Mouse (Mus musculus) thymus, postnatal 0 days (tissue): ENCODE results near the gene Kcnc2. TPM values are rescaled to one million over a fixed set of nuclear protein-coding genes. Genes with fewer than 3 reads are reported as not detected.
"Not testable (repeated sequence)": the region's sequence is repeated elsewhere in the genome, so short reads cannot be mapped to it uniquely, and the experiment has no call there.

Experiments
- DNase-seq: peaks from one replicate; pipeline ENCODE4 v3.0.0-alpha.2; 2015; ENCODE audit warnings: low spot score
- polyA plus RNA-seq: library from polyadenylated mRNA; unstranded; fragments of >200 nt; fragmentation: Nextera tagmentation; extraction: Ambion mirVana; gene quantifications from 2 replicates; pipeline ENCODE4 v1.2.1, GENCODE M21; 2015

The Kcnc2 gene
- polyA plus RNA-seq: 0.08 TPM in 2 replicates

DNA sequence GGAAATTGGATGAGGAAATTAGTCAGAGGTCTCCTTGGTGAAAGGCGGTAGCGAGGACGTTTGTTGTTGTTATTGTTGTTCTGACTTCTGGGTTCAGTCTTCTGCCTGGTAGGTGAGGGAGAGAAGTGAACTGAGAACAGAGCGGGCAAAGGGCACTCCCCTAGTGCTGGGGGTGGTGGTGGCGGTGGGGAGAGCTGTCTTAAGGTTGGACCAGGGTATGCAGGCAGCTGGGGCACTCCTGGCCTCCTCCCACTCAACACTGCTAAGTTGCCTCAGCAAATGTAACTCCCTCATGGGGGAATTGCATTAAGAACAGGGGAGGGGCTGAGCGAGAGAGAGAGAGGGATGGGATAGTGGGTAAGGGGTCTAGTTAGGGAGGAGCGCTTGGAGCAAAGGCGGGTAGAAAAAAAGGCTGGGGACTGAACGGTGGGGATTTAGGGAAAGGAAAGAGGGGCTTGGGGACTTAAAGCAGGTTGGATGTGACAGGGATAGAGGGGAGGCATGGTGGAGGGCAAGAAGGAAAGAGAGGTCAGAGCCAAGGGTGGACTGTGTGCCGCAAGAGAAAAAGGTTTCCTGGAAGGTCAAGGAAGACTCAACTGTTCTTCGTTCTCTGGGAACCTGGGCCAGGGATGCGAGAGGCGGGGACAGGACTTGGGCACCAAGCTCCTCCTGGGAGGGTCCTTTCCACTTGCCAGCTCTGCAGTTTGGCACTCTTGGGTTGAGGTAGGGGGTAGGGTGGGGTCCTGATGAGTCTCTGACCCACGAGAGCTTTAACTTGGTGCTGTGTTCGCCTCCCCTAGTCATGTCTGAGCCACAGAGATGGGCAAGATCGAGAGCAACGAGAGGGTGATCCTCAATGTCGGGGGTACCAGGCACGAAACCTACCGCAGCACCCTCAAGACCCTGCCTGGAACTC, at the start of gene Kcnc2:
Gene Kcnc2, plus strand, starts transcription at position 235 of the 916 bp plus-strand sequence.
- DNase-seq: no peak

DNA sequence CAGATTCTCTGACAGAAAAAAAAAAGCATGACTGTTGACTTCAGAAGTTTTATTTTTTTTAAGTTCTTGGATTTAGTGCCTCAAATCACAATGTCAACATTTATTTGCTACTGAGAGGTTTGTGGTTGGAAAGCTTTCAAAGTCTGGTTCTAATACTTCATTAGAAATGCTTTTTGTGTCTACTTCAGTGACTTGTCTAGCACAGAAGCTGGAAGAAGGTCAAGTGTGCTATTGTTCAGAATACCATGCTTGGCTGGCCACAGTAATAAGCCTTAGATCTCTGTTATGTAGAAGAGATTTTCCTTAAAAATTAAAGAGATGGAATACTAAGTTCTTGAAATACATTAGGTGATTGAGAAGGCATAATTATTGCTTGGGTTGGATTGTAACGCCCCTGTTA, 43.8 kb upstream of the Kcnc2 start:
- DNase-seq: no peak

DNA sequence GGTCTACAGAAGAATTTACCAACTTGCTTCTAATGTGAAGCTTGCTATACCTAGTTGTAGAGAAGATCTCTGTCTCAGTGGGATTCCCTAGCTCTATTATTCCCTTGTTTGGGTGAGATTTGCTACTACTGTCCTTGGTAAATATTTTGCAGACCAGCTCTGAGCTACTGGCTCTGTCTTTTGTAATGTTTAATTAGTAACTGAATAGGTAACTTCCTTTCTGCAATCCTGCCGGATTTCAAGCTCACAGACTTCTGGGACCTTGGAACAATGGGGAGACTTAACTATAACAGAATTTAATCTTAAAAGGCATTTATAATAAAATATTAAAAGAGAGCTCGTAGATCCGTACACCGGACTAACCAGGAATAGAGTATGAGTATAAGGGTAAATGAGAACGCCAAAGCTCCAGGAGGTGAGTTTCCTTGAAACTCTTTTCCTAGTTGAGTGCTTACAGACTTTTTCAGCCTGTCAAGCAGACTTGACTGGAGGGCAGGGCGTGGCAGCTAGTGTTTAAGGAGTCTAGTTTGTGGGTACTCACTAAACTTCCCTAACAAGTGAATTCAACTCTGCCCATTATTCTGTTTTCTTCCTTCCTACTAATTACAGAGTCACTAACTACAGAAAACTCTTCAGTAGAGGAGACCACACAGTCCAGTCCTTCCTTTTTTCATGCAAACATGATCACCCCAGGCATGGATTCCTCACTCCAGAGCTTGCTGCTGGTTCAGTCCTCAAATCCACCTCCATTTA, 41.7 kb upstream of the Kcnc2 start:
- not testable (repeated sequence) for DNase-seq

DNA sequence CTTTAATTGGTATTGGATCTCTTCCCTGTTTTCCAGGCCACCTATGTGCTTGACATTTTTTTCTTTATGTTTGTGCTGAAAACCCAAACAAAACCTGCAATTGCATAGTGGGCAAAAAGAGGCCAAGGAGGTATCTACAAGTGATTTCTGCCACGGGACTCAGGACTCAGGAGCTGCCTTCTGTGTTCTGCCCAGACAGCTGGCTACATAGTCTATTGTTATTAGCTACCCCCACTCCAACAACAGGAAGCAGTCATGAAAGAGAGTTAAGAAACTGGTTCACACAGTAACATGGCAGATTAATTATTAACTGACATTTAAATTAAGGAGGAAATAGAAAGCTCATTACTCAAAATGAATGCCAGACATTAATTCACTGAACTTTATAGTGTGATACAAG, 38.2 kb upstream of the Kcnc2 start:
- DNase-seq: not testable (repeated sequence)

DNA sequence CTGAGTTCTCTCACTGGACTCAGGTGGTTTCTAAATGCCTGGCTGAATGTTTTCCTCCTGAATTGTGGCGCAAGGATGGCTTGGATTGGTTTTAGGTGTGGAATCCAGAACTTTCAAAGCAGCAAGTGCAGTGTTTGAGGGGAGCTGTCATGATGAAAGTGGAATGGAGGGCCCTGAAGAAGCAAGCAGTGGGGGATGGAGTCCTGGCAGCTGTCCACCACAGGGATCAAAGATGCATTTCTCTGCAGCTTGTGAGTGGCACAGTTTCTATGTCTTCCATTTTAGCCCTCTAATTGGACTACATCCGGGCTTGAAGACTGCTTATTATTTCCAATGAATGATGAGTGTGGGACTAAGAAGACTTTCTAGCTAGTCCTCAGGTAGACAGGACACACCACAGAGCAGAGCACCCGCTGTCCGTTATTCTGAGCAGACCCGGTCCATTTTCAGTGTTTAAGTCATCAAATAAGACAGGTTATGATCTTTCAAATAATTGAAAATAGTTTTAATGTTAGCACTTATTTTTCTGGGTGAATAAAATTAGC, 35.5 kb upstream of the Kcnc2 start:
- DNase-seq: not testable (repeated sequence)

DNA sequence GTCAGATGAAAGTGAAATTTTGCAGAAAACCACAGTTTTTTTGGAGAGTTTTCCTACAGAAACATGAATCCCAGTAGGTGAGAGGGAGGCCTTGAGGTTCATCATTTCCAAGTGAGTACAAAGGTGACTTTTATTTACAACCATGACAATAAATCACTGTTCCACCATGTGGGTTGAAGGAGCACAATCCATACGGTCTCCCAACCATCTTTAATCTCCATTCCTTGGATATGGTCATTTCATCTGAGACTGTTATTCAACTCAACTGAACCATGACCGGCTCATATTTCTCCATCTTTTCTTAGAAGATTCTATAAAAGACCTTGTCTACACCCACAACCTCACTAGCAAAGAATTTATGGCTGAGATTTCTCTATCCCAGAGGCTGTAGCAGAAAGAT, 22.6 kb upstream of the Kcnc2 start:
- DNase-seq: no peak

DNA sequence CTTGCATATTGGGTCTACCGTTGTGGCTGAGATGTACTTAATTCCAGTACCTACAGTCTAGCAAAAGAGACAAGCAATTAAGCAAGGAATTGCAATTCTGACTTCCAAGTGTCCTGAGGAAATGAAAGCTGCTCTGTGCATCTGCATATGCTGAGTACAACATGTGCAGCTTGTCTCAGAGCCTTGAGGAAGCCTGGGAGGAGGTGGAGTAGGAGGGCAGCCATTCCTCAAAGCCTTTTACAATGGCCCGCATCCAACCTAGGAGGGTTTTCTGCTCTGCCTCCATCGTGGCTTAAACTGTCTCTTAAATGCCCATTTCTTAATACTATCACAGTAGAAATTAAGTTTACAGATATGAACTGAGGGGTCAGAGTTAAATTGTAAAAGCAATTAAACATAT, 7.5 kb upstream of the Kcnc2 start:
- no peak for DNase-seq

DNA sequence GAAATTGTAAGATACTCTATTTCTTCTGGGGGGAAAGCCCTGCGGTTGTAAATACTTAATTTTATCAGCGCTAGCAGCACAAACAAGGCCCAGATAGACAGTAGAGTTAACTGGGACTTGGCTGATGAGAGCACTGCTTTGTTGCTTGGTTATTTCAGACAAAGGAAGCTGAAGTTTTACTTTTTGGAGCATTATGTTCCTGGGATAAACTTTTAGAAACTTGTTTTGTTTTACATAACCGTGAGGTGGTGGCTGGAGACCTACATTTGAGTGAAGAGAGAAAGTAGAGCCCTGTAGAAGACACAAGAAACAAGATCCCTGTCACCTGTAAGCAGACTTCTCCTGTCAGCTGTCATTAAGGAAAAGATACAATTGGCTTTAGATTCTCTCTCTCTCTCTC, 1.4 kb upstream of the Kcnc2 start:
- no peak for DNase-seq

DNA sequence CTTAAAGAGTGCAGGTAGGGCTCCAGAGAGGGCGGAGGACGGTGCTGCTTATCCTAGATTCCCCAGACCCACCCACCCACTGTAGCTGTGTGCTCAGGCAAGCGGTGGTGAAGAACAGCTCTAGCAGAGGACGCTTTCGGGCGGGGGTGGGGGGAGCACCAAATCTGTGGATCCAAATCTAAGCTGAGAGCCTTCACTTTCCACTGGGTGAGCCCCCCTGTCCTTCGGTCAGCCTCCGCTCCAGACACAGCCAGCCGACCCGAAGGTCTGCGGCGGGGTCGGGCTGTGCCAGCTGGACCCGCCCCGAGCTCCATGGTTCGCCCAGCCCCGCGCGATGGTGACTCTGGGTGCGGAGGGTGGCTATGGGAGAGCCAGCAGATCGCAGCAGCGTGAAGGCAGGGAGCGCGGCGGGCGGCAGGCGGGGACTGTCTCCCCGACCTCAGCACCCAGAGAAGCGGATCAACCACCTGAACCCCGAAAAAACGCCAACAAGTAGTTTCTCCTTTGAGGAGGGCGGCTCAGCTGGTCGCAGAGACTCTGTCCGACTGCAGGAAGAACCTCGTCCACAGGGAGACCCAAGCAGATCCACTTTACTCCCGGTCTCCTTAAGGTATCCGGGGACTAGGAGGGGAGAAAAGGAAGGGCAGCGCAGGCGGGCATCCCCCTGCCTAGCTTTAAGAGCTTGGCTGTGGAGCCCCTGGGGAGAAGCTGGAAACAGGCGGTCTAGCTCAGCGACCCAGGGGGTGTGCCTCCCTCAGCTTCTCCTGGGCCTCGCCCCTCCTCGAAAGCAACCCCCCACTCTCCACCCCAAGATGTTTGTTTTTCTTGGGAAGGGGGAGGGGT, 761 bp upstream of the Kcnc2 start:
- no peak for DNase-seq

DNA sequence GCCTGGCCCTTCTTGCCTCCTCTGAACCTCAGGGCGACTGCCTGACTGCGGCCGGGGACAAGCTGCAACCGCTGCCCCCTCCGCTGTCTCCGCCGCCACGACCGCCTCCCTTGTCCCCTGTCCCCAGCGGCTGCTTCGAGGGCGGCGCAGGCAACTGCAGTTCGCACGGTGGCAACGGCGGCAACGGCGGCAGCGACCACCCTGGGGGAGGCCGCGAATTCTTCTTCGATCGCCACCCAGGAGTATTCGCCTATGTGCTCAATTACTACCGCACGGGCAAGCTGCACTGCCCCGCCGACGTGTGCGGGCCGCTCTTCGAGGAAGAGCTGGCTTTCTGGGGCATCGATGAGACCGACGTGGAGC, 863 bp downstream of the Kcnc2 start:
- DNase-seq: no peak

DNA sequence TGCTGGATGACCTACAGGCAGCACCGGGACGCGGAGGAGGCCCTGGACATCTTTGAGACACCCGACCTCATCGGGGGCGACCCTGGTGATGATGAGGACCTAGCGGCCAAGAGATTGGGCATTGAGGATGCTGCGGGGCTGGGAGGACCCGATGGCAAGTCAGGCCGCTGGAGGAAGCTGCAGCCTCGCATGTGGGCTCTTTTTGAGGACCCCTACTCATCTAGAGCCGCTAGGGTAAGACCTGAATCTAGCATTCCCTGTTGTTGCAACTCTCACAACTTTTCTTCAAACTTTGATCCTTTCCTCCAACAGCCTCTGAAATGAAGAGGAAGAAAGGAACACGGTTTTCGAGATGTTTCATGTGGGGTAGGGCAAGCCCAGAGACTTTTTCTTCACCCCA, 1.2 kb downstream of the Kcnc2 start:
- no peak for DNase-seq

DNA sequence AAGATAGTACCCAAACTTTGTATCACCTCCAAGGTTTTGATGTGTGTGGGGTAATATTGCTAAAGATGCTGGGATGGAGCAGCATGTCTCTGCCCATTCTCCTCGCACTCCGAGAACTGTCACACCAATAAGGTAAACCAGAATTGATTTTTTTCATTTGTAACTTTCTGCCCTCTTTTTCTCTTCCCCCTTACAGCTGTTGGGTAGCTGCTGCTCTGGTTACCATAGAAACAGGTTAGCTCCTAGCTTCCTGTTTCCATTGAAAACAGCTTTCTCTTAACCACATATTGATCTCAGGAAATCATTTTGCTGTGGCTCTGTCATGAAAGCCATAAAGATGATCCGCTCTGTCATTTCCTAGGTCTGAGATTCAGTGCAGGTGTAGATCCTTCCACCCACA, 7.1 kb downstream of the Kcnc2 start:
- no peak for DNase-seq

DNA sequence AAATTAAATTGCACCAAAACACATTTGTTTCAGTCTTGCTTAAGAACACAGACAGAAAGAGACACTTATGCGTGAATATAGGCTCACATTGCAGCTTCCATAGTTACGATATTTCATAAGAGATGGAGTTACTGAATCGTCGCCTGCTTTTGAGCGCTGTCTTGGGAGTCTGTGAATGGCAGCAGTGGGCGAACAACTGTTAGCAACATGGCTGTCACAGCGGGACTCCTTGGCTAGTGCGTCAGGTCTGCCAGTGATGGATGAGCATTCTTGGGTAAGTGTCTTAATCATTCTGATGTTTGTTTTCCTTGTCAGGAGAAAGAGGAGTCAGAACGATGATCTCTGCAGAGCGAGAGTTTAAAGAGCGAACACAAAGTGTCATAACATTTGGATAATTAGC, 44.2 kb downstream of the Kcnc2 start:
- DNase-seq: no peak

DNA sequence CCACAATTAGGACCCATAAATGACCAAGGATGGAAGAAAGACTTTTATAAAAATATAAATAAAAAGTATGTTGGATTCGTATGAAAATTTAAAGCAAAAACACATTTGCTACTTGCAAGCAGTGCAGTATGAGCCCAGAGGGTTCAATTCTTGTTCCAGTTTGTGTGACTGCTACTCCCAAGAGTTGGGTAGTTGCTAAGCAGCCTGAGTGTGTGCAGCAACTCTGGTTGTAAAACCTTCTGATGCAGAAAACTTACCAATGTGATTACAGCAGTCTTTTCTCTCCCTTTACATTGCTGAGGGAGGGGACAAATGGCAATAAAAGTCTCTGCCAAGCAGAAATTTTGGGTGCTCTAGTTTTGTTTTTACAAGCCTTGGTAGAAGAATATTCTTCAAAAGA, 46.9 kb downstream of the Kcnc2 start:
- DNase-seq: no peak

DNA sequence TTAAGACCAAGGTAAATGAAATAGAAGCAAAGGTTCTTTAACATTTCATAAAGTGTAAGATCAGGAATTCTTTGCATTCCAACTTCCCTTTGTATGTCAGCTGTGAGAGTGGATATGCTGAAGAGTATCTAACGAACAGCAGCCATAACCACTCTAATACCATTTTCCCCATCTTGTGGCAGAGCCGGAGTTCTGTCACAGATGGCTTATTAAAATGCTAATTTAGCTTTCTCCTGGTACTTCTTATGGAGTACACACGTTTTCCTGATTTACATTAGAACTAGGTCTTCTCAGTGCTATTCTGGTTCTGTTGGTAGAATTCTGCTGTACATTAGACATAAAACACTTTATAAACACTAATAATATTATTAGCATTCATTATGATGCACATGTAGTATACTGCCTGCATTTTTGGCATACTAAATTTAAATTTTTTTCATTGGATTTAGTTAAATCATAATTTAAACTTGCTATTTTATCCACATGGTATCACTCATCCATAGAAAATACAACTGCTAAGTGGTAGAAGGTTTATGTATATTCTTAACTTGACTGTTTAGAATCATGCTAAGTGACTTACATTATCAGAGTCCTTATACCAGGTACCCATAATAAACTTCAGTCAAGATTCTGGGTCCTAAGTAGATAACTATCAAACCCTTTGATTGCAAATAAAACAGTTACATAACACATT, 86.9 kb downstream of the Kcnc2 start:
- DNase-seq: no peak

DNA sequence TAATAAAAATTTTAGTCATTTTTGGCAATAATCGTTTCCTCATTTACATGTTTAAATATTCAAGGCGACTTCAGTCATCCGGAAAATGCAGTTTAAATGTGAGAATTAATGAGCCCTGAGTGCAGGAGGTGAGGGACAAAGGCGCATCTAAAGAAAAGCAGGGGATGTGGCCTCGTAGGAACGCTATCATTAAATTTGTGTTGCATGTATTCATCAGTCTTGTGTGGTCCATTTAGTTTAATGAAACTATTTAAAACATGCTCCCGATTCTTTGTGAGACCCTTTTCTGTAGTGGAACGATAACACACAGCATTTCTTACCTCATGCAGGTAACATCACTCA, 87.4 kb downstream of the Kcnc2 start:
- no peak for DNase-seq

DNA sequence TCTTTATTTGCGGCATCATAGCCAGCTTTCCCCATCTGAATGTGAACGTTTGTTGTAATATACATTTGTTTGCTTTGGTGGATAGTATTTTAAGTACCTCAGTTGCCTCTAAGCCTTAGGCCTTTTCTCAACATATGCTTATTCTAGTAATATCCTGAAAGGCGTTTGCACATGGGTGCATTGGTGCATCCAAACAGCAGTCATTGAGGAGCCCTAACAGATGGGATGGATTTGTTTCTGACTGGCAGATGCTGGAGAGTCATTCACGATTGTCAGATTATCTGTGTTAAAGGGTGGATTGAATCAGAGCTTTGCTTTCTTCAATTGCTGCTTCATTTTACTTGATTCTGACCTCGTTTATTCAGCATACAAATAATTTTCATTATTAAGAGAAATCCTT, 89.8 kb downstream of the Kcnc2 start:
- DNase-seq: no peak

DNA sequence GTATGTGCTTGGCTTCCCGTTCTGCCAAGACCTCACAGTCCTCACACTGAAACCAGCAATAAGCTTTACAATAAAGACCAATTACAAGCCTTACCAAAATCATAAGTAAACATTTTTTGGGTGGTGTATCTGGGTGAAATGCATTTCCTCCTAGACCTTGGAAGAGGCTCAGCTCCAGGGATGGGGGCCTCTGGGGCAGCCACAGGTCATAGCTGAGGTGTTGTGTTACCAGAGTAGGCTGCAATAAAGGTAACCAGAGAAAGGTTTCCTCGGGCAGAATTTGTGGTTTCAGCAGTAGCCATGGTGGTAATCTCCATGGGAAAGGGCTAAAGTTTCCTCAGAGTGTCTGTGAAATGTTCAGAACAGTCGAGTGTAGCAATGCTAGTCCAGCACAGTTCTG, 97.4 kb downstream of the Kcnc2 start:
- DNase-seq: no peak

DNA sequence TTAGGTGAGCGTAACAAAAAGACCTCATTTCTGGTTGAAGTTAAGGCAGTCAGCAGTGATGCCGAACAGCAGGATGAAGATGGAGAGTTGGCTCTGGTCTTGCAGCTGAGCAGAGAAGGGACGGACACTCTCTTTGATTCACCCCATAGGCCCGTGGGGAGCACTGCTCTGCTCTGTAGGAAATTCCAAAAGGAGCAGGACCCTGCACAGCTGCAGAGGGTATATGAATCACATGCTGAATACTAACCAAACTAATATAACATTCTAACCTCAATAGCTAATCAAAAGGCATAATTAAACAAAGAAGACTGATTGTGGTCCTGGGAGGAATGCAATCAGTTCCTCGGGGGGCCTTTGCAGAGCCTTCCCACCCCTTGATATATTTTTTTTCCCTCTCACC, 106.2 kb downstream of the Kcnc2 start:
- DNase-seq: no peak

DNA sequence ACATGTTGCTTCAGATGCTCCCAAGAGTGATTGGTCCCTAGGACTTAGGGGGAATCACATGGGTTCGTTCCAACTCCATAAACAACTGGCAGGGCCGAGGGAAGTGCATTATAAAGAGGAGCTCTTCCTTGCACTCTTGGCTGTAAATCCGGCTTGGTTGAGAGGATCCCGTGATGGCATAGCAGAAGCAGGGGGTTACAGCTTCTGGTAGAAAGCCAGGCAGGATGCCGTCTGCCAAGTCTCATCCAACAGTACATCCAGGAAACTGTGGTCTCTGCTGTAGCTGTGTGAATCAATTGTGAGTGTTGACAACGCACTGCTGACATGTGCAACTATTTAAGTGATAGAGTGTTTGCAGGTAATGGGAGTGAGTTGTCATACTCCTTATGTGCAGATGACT, 107.5 kb downstream of the Kcnc2 start:
- no peak for DNase-seq

DNA sequence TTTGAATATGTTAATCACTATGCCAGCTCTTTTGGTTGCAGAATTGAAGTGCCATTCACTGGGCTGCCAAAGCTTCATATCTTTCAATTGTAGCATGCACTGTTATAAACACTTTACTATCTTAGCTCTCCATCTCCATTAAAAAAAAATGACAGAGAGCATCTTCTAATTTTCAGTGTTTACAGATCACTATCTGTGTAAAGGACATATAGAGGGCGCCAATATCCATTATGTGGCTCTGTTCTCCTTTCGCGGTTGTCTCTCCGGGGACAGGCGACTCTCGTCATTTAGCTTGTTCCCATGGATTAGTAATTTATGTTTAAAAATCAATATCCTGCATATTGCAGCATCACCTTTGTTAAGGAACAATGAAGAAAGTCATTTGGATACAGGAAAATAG, 109.7 kb downstream of the Kcnc2 start:
- DNase-seq: no peak
